Comparison of ENCODE assay signal across 11 mouse cellular contexts in genomic region chr16:12588889-12589288, GRCm38 (mm10).
A peak's percentile ranks its signal among the peaks of the same experiment; 100 is the strongest.
DNase-seq lines count a peak whose midpoint lies in the region; ATAC-seq and TF ChIP-seq lines count a peak whose summit lies in the region.
"Had no signal": no experiment of that assay in that cellular context is flagged by ENCODE, and none has a peak within 500 bp of the region (broad histone marks: within the 10 kb centered on the region; RNA-seq: fewer than 3 reads in every experiment).

No protein-coding gene starts in this region.

- no peak overlapping the region for H3K4me2 ChIP-seq in midbrain, postnatal 0 days (ENCODE audit: low read depth, low read length, poor library complexity, severe bottlenecking)
- no peak overlapping the region for H3K4me2 ChIP-seq in midbrain, embryonic 13.5 days (replicated peaks)
- H3K4me2 ChIP-seq: heart, embryonic 12.5 days had no signal

- H3K9me3 ChIP-seq in midbrain, postnatal 0 days (ENCODE audit: low read length), result no peaks in the 10 kb centered on the region
- H3K9me3 ChIP-seq in midbrain, embryonic 13.5 days, result no peaks in the 10 kb centered on the region
- H3K9me3 ChIP-seq: heart, embryonic 12.5 days had no signal

- no peaks in the 10 kb centered on the region for H3K36me3 ChIP-seq in midbrain, postnatal 0 days (ENCODE audit: insufficient read depth, low read length)
- no peaks in the 10 kb centered on the region for H3K36me3 ChIP-seq in midbrain, embryonic 13.5 days
- H3K36me3 ChIP-seq: heart, embryonic 12.5 days had no signal

- no peaks in the 10 kb centered on the region for H3K27me3 ChIP-seq in midbrain, postnatal 0 days (ENCODE audit: insufficient read depth, low read length)
- H3K27me3 ChIP-seq in midbrain, embryonic 13.5 days, result no peaks in the 10 kb centered on the region
- H3K27me3 ChIP-seq: heart, embryonic 12.5 days had no signal

- H3K4me1 ChIP-seq in midbrain, postnatal 0 days (ENCODE audit: insufficient read depth, low read length), result no peaks in the 10 kb centered on the region
- H3K4me1 ChIP-seq in midbrain, embryonic 13.5 days (replicated peaks), result no peaks in the 10 kb centered on the region
- H3K4me1 ChIP-seq: heart, embryonic 12.5 days had no signal

- H3K9ac ChIP-seq in midbrain, postnatal 0 days (replicated peaks; ENCODE audit: low read length, poor library complexity, severe bottlenecking), result no peak overlapping the region
- no peak overlapping the region for H3K9ac ChIP-seq in midbrain, embryonic 13.5 days (replicated peaks)
- H3K9ac ChIP-seq: heart, embryonic 12.5 days had no signal

- no peak overlapping the region for H3K4me3 ChIP-seq in midbrain, postnatal 0 days (ENCODE audit: low read depth, low read length)
- H3K4me3 ChIP-seq in midbrain, embryonic 13.5 days (replicated peaks), result no peak overlapping the region
- H3K4me3 ChIP-seq: erythroblast, embryonic 14.5 days; heart, embryonic 12.5 days had no signal

- peak; percentile 42 for TF ChIP-seq CTCF in midbrain, postnatal 0 days (IDR thresholded peaks at IDR 0.05)

- no peak for ATAC-seq in midbrain, postnatal 0 days (ENCODE audit: low FRiP score)
- no peak for ATAC-seq in midbrain, embryonic 13.5 days

- DNase-seq in adrenal gland, postnatal 10 days, result peak; percentile 12
- DNase-seq in adrenal gland, adult 18-20 months (ENCODE audit: low spot score in 2 of 2), result no peak
- DNase-seq in kidney, adult 9 months, result peak; percentile 7
- DNase-seq in kidney, postnatal 14 days, result no peak
- DNase-seq in midbrain, postnatal 0 days (ENCODE audit: low spot score), result no peak
- peak; percentile 6 for DNase-seq in retina, postnatal 1 day
- DNase-seq in ovary, postnatal 14 days (ENCODE audit: low spot score), result no peak
- DNase-seq: kidney, adult 11 months had no signal

- H3K27ac ChIP-seq in midbrain, postnatal 0 days (ENCODE audit: low read depth, low read length), result no peak overlapping the region
- no peak overlapping the region for H3K27ac ChIP-seq in midbrain, embryonic 13.5 days

Comparison
In these comparisons a context has a peak if more than half of its experiments do, and no peak if none do; other contexts are left out.
1. DNase-seq: peak in adrenal gland, postnatal 10 days (single experiment), kidney, adult 9 months (single experiment) and retina, postnatal 1 day (single experiment); none in adrenal gland, adult 18-20 months (0 of 2), kidney, postnatal 14 days (single experiment), midbrain, postnatal 0 days (single experiment) and ovary, postnatal 14 days (single experiment).